Mouse (Mus musculus): ENCODE results near the gene Olfr94. TPM values are rescaled to one million over a fixed set of nuclear protein-coding genes. Genes with fewer than 3 reads are reported as not detected.
"Not testable (repeated sequence)": the region's sequence is repeated elsewhere in the genome, so short reads cannot be mapped to it uniquely, and the experiment has no call there.

The Olfr94 gene
- polyA plus RNA-seq (2016; fragmentation: Nextera tagmentation; extraction: Ambion mirVana) = not detected in 2 replicates

GRCm38 (mm10) chr17:37200894-37201293 lies at the start of gene Olfr94:
Olfr94 (minus strand) TSS chr17:37200994.
- H3K4me2 ChIP-seq (replicated peaks) = no peak within 1 kb of the TSS
- H3K27ac ChIP-seq = no peak within 1 kb of the TSS
- H3K36me3 ChIP-seq = no peaks in the 10 kb centered on the region
- H3K9me3 ChIP-seq (replicated peaks) = no peaks in the 10 kb centered on the region
- H3K27me3 ChIP-seq = peaks cover 31% of the 10 kb centered on the region
- 84% methylated on average over 2 of the region's 2 CpGs for WGBS
- no peak within 1 kb of the TSS for H3K9ac ChIP-seq
- H3K4me3 ChIP-seq = no peak within 1 kb of the TSS
- ATAC-seq (ENCODE audit: low FRiP score) = no peak
- peaks cover 4% of the 10 kb centered on the region for H3K4me1 ChIP-seq

GRCm38 (mm10) chr17:37250544-37250943 lies 49.8 kb upstream of the Olfr94 start:
- no peaks in the 10 kb centered on the region for H3K27me3 ChIP-seq
- H3K27ac ChIP-seq = no peak overlapping the region
- no peak overlapping the region for H3K9ac ChIP-seq
- H3K9me3 ChIP-seq (replicated peaks) = no peaks in the 10 kb centered on the region
- no peaks in the 10 kb centered on the region for H3K36me3 ChIP-seq
- no peak for ATAC-seq (ENCODE audit: low FRiP score)
- 15% methylated on average over 1 of the region's 1 CpGs for WGBS
- no peaks in the 10 kb centered on the region for H3K4me1 ChIP-seq
- no peak overlapping the region for H3K4me2 ChIP-seq (replicated peaks)
- no peak overlapping the region for H3K4me3 ChIP-seq

- ATAC-seq (ENCODE audit: low FRiP score) = no peak
- H3K27me3 ChIP-seq = no peaks in the 10 kb centered on the region
- H3K4me2 ChIP-seq (replicated peaks) = no peak overlapping the region
Observed at GRCm38 (mm10) chr17:37249460-37249859, 48.7 kb upstream of the Olfr94 start.

DNA sequence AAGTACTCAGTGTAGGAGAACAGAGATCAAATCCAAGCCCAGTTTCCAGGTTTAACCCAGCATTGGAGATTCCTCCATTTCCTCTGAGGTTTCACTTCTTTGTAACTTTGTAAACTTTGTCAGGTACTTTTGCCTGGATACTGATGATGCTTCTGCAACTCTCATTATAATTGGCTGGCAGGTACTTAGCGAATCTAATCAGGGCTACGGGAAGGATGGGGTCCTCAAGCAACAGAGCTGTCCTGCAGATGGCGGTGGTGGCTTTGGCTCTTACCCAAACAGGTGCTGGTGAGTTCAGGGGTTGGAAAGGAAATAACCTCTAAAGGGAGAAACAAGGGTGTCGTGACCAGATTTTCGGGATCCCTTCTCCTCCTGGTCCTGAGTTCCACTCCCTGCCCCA lies 45.9 kb upstream of the Olfr94 start:
- Histone ChIP-seq H3K9ac (no peak overlapping the region), H3K27me3 (no peaks in the 10 kb centered on the region), H3K9me3 (replicated peaks) (no peaks in the 10 kb centered on the region), H3K27ac (no peak overlapping the region), H3K4me1 (no peaks in the 10 kb centered on the region), H3K4me2 (replicated peaks) (no peak overlapping the region), H3K4me3 (no peak overlapping the region), H3K36me3 (no peaks in the 10 kb centered on the region)
- WGBS = 43% methylated on average over 5 of the region's 5 CpGs
- no peak for ATAC-seq (ENCODE audit: low FRiP score)

More at GRCm38 (mm10) chr17:37249460-37249859, 48.7 kb upstream of the Olfr94 start:
- Histone ChIP-seq H3K4me3 (no peak overlapping the region), H3K9ac (no peak overlapping the region), H3K4me1 (no peaks in the 10 kb centered on the region), H3K36me3 (no peaks in the 10 kb centered on the region), H3K9me3 (replicated peaks) (no peaks in the 10 kb centered on the region), H3K27ac (no peak overlapping the region)

- no peak overlapping the region for H3K4me3 ChIP-seq
- ATAC-seq (ENCODE audit: low FRiP score) = no peak
- H3K36me3 ChIP-seq = no peaks in the 10 kb centered on the region
- no peak overlapping the region for H3K4me2 ChIP-seq (replicated peaks)
- no peaks in the 10 kb centered on the region for H3K4me1 ChIP-seq
- H3K27ac ChIP-seq = no peak overlapping the region
- H3K9me3 ChIP-seq (replicated peaks) = no peaks in the 10 kb centered on the region; the same call in 1 of the 2 replicates
- H3K27me3 ChIP-seq = no peaks in the 10 kb centered on the region
- 56% methylated on average over 3 of the region's 3 CpGs for WGBS
- H3K9ac ChIP-seq = no peak overlapping the region
Observed at GRCm38 (mm10) chr17:37242198-37242597, 41.4 kb upstream of the Olfr94 start.

- not testable (repeated sequence) for H3K9ac ChIP-seq; H3K36me3 ChIP-seq; H3K27me3 ChIP-seq; H3K27ac ChIP-seq; H3K4me2 ChIP-seq (replicated peaks); ATAC-seq (ENCODE audit: low FRiP score); H3K4me1 ChIP-seq; H3K4me3 ChIP-seq; H3K9me3 ChIP-seq (replicated peaks)
- 92% methylated on average over 2 of the region's 2 CpGs for WGBS
Observed at GRCm38 (mm10) chr17:37237230-37237629, 36.4 kb upstream of the Olfr94 start, which contains the start of gene Olfr97. Olfr97 (minus strand) TSS chr17:37237330.

GRCm38 (mm10) chr17:37221879-37222278 lies 21.1 kb upstream of the Olfr94 start:
- Histone ChIP-seq H3K9me3 (replicated peaks) (no peaks in the 10 kb centered on the region), H3K4me1 (no peaks in the 10 kb centered on the region), H3K27me3 (no peaks in the 10 kb centered on the region), H3K4me2 (replicated peaks) (no peak overlapping the region), H3K4me3 (no peak overlapping the region), H3K9ac (no peak overlapping the region), H3K27ac (no peak overlapping the region), H3K36me3 (no peaks in the 10 kb centered on the region)
- WGBS = 33% methylated on average over 1 of the region's 1 CpGs
- no peak for ATAC-seq (ENCODE audit: low FRiP score)

DNA sequence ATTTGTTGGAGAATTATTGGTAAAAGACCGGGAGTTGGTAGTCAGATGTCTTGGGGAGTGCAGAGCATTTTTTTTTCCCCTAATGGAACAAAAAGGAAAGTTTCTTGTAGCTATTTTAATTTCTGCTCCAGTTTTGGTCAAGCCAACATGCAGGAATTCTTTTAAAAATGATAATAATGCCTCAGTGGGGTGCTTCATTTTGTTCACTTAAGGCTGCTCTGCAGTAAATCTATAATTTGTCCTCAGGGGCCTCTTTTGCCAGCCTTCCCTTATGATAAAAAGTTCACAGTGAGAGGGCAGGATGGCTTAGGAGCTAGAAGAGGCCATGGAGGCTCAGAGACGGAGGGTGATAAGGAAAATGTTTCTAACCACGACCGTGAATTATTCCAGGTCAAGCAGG lies 19.1 kb upstream of the Olfr94 start, which contains the start of gene Olfr96:
TSS of gene Olfr96 (plus strand) at position 301 of the 400 bp plus-strand sequence.
- no peak within 1 kb of the TSS for H3K4me2 ChIP-seq (replicated peaks)
- WGBS = 59% methylated on average over 4 of the region's 4 CpGs
- no peak within 1 kb of the TSS for H3K4me3 ChIP-seq
- H3K4me1 ChIP-seq = no peaks in the 10 kb centered on the region
- ATAC-seq (ENCODE audit: low FRiP score) = no peak
- H3K9me3 ChIP-seq (replicated peaks) = no peaks in the 10 kb centered on the region
- H3K27ac ChIP-seq = no peak within 1 kb of the TSS
- no peaks in the 10 kb centered on the region for H3K36me3 ChIP-seq
- no peak within 1 kb of the TSS for H3K9ac ChIP-seq
- H3K27me3 ChIP-seq = no peaks in the 10 kb centered on the region

GRCm38 (mm10) chr17:37218486-37218885 lies 17.7 kb upstream of the Olfr94 start:
- H3K27me3 ChIP-seq = no peaks in the 10 kb centered on the region
- ATAC-seq (ENCODE audit: low FRiP score) = no peak
- no peak overlapping the region for H3K9ac ChIP-seq
- H3K9me3 ChIP-seq (replicated peaks) = no peaks in the 10 kb centered on the region
- H3K4me1 ChIP-seq = no peaks in the 10 kb centered on the region
- no peaks in the 10 kb centered on the region for H3K36me3 ChIP-seq
- no peak overlapping the region for H3K4me3 ChIP-seq
- H3K4me2 ChIP-seq (replicated peaks) = no peak overlapping the region
- whole genome bisulfite sequencing = 92% methylated on average over 3 of the region's 3 CpGs
- H3K27ac ChIP-seq = no peak overlapping the region

DNA sequence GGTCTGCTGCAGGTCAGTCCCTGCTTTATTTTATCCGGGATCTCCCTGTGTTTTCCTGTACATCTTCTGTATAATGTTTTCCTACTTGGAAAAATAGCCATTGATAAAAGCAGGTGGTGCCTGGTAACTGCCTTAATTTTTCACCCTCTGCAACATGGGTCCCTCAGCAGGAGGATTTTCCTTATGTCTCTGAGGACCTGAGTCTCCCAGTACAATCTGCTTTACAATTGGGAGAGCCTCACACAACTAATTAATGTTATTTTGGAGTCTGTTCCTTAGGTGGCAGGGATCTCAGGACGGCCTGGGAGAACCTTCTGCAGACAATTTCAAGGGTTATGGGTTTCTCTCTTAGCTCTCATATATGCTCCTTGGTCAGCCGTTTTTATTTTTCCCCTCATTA lies 12.2 kb upstream of the Olfr94 start, which contains the start of gene Olfr95:
TSS of gene Olfr95 (minus strand) at position 101 of the 400 bp plus-strand sequence.
- H3K27ac ChIP-seq = no peak within 1 kb of the TSS
- H3K4me1 ChIP-seq = peaks cover 4% of the 10 kb centered on the region; the same call in 1 of the 2 replicates
- peaks cover 19% of the 10 kb centered on the region for H3K27me3 ChIP-seq
- H3K36me3 ChIP-seq = no peaks in the 10 kb centered on the region
- no peak within 1 kb of the TSS for H3K4me3 ChIP-seq
- no peak within 1 kb of the TSS for H3K4me2 ChIP-seq (replicated peaks)
- no peak for ATAC-seq (ENCODE audit: low FRiP score)
- WGBS = 77% methylated on average over 3 of the region's 3 CpGs
- H3K9ac ChIP-seq = no peak within 1 kb of the TSS
- no peaks in the 10 kb centered on the region for H3K9me3 ChIP-seq (replicated peaks)

DNA sequence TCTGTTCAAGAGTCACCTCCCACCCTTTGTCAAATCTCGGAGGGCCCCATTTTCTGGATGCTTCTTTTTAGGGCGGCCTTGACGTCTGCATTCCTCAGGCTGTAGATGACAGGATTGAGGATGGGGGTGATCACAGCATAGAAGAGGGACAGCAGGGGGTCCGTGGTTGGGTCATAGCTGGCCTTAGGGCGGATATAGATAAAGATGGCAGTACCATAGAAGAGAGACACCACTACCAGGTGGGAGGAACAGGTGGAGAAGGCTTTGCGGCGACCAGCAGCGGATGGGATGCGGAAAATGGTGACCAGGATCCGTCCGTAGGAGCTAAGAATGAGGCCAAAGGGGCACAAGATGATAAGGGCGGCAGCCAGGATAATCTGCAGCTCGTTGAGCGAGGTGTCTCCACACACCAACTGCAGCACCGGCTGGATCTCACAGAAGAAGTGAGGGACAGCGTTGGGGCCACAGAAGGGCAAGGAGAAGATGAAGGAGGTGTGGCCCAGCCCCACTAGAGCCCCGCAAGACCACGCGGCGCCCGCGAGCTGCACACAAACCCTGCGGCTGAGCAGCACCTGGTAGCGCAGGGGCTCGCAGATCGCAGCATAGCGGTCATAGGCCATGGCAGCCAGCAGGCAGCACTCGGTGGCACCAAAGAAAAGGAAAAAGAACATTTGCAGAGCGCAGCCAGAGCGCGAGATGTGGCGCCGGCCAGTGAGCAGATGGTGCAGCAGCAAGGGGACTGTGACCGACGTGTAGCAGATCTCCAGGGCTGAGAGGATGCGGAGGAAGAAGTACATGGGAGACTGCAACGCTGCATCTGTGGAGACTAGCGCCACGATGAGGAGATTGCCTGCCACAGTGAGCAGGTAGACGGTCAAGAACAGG lies 10.3 kb upstream of the Olfr94 start:
- no peaks in the 10 kb centered on the region for H3K9me3 ChIP-seq (replicated peaks)
- H3K4me1 ChIP-seq = peaks cover 4% of the 10 kb centered on the region; the same call in 1 of the 2 replicates
- H3K9ac ChIP-seq = no peak overlapping the region; the same call in 1 of the 2 replicates
- peak; percentile 67 for ATAC-seq (ENCODE audit: low FRiP score)
- H3K36me3 ChIP-seq = no peaks in the 10 kb centered on the region
- H3K27ac ChIP-seq = no peak overlapping the region
- H3K4me2 ChIP-seq (replicated peaks) = peak overlapping the region; percentile 50
- WGBS = 22% methylated on average over 40 of the region's 40 CpGs
- H3K4me3 ChIP-seq = peak overlapping the region; percentile 34
- peaks cover 19% of the 10 kb centered on the region for H3K27me3 ChIP-seq

DNA sequence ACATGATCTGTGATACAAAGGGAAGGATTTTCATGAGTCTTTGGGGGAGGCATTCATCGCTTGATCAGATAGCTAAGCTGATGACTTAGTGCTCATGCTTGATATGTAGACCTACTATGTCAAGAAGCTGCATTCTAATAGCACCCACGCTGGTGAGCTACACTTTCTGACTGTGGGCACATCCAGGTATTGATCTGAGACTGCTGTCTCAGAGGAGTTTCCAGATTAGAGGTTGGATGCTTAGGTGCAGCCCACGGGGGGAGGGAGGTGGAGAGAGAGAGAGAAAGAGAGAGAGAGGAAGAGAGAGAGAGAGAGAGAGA lies 3.1 kb upstream of the Olfr94 start:
- no peaks in the 10 kb centered on the region for H3K4me1 ChIP-seq
- H3K27me3 ChIP-seq = peaks cover 7% of the 10 kb centered on the region; the same call in 1 of the 2 replicates
- no peak overlapping the region for H3K27ac ChIP-seq
- 40% methylated on average over 3 of the region's 3 CpGs for WGBS
- H3K4me2 ChIP-seq (replicated peaks) = no peak overlapping the region
- ATAC-seq (ENCODE audit: low FRiP score) = peak; percentile 52
- H3K36me3 ChIP-seq = no peaks in the 10 kb centered on the region
- no peaks in the 10 kb centered on the region for H3K9me3 ChIP-seq (replicated peaks)
- H3K9ac ChIP-seq = no peak overlapping the region
- no peak overlapping the region for H3K4me3 ChIP-seq
